Mouse (Mus musculus): ENCODE measurements around the gene Plekhd1. TPM values are rescaled to one million over a fixed set of nuclear protein-coding genes. Genes with fewer than 3 reads are reported as not detected.
A peak's percentile ranks its signal among the peaks of the same experiment; 100 is the strongest.

Gene Plekhd1
- polyA plus RNA-seq, 1 experiment from 2014 or later, result 0.83 TPM

- Histone ChIP-seq H3K9me3 (replicated peaks) (no peaks in the 10 kb centered on the region), H3K36me3 (no peaks in the 10 kb centered on the region), H3K4me3 (no peak overlapping the region), H3K27ac (replicated peaks) (no peak overlapping the region), H3K27me3 (ENCODE audit: low read depth, poor library complexity, severe bottlenecking) (no peaks in the 10 kb centered on the region), H3K4me1 (peaks cover 5% of the 10 kb centered on the region; the same call in 1 of the 2 replicates)
- no peak for DNase-seq (ENCODE audit: low spot score)
- 78% methylated on average over 6 of the region's 6 CpGs for WGBS
These were observed 14.7 kb downstream of the Plekhd1 start for GRCm38 (mm10) chr12:80706915-80707604.

GRCm38 (mm10) chr12:80715915-80716314 lies 23.5 kb downstream of the Plekhd1 start:
- H3K27me3 ChIP-seq (ENCODE audit: low read depth, poor library complexity, severe bottlenecking), result peaks cover 7% of the 10 kb centered on the region
- no peak for DNase-seq (ENCODE audit: low spot score)
- H3K4me1 ChIP-seq, result peaks cover 20% of the 10 kb centered on the region
- H3K9me3 ChIP-seq (replicated peaks), result no peaks in the 10 kb centered on the region
- WGBS, result 84% methylated on average over 6 of the region's 6 CpGs
- H3K4me3 ChIP-seq, result no peak overlapping the region
- no peak overlapping the region for H3K27ac ChIP-seq (replicated peaks)
- no peaks in the 10 kb centered on the region for H3K36me3 ChIP-seq

- Histone ChIP-seq H3K27me3 (ENCODE audit: low read depth, poor library complexity, severe bottlenecking) (peaks cover 7% of the 10 kb centered on the region), H3K4me3 (no peak overlapping the region), H3K27ac (replicated peaks) (no peak overlapping the region), H3K4me1 (peaks cover 22% of the 10 kb centered on the region), H3K36me3 (no peaks in the 10 kb centered on the region), H3K9me3 (replicated peaks) (no peaks in the 10 kb centered on the region)
- WGBS, result 75% methylated on average over 2 of the region's 2 CpGs
- no peak for DNase-seq (ENCODE audit: low spot score)
These were observed 26.8 kb downstream of the Plekhd1 start for GRCm38 (mm10) chr12:80719141-80719540.

GRCm38 (mm10) chr12:80720507-80720906 lies 28.1 kb downstream of the Plekhd1 start:
- Histone ChIP-seq H3K4me1 (peaks cover 17% of the 10 kb centered on the region), H3K27ac (replicated peaks) (no peak overlapping the region), H3K4me3 (no peak overlapping the region), H3K9me3 (replicated peaks) (no peaks in the 10 kb centered on the region), H3K36me3 (no peaks in the 10 kb centered on the region), H3K27me3 (ENCODE audit: low read depth, poor library complexity, severe bottlenecking) (peaks cover 5% of the 10 kb centered on the region)
- peak; percentile 26 for DNase-seq (ENCODE audit: low spot score)
- WGBS, result 47% methylated on average over 12 of the region's 12 CpGs

GRCm38 (mm10) chr12:80721458-80721857 lies 29.1 kb downstream of the Plekhd1 start:
- Histone ChIP-seq H3K4me1 (peaks cover 17% of the 10 kb centered on the region), H3K4me3 (no peak overlapping the region), H3K9me3 (replicated peaks) (no peaks in the 10 kb centered on the region), H3K27me3 (ENCODE audit: low read depth, poor library complexity, severe bottlenecking) (peaks cover 4% of the 10 kb centered on the region; the same call in 1 of the 2 replicates), H3K27ac (replicated peaks) (no peak overlapping the region), H3K36me3 (no peaks in the 10 kb centered on the region)
- no peak for DNase-seq (ENCODE audit: low spot score)
- WGBS, result 77% methylated on average over 15 of the region's 15 CpGs

GRCm38 (mm10) chr12:80724853-80725559 lies 32.6 kb downstream of the Plekhd1 start:
- Histone ChIP-seq H3K4me1 (peaks cover 10% of the 10 kb centered on the region), H3K27ac (replicated peaks) (no peak overlapping the region), H3K36me3 (no peaks in the 10 kb centered on the region), H3K27me3 (ENCODE audit: low read depth, poor library complexity, severe bottlenecking) (0 out of 2 replicates have a peak, but pooled peaks cover 6% of the 10 kb centered on the region), H3K4me3 (no peak overlapping the region), H3K9me3 (replicated peaks) (no peaks in the 10 kb centered on the region)
- peak; percentile 77 for DNase-seq (ENCODE audit: low spot score)
- 38% methylated on average over 10 of the region's 10 CpGs for WGBS

- no peak for DNase-seq (ENCODE audit: low spot score)
- Histone ChIP-seq H3K27ac (replicated peaks) (no peak overlapping the region), H3K4me1 (peaks cover 2% of the 10 kb centered on the region; the same call in 1 of the 2 replicates), H3K4me3 (no peak overlapping the region), H3K36me3 (no peaks in the 10 kb centered on the region), H3K9me3 (replicated peaks) (no peaks in the 10 kb centered on the region), H3K27me3 (ENCODE audit: low read depth, poor library complexity, severe bottlenecking) (0 out of 2 replicates have a peak, but pooled peaks cover 6% of the 10 kb centered on the region)
- WGBS, result 45% methylated on average over 1 of the region's 1 CpGs
These were observed 35.8 kb downstream of the Plekhd1 start for GRCm38 (mm10) chr12:80728207-80728606.

GRCm38 (mm10) chr12:80728814-80729213 lies 36.4 kb downstream of the Plekhd1 start:
- Histone ChIP-seq H3K27ac (replicated peaks) (no peak overlapping the region), H3K9me3 (replicated peaks) (no peaks in the 10 kb centered on the region), H3K27me3 (ENCODE audit: low read depth, poor library complexity, severe bottlenecking) (0 out of 2 replicates have a peak, but pooled peaks cover 6% of the 10 kb centered on the region), H3K36me3 (no peaks in the 10 kb centered on the region), H3K4me1 (peaks cover 2% of the 10 kb centered on the region; the same call in 1 of the 2 replicates), H3K4me3 (no peak overlapping the region)
- no peak for DNase-seq (ENCODE audit: low spot score)
- WGBS, result 58% methylated on average over 2 of the region's 2 CpGs

- peaks cover 9% of the 10 kb centered on the region for H3K4me1 ChIP-seq
- H3K9me3 ChIP-seq (replicated peaks), result no peaks in the 10 kb centered on the region
- DNase-seq (ENCODE audit: low spot score), result no peak
- WGBS, result 87% methylated on average over 12 of the region's 12 CpGs
- H3K4me3 ChIP-seq, result no peak overlapping the region
- no peak overlapping the region for H3K27ac ChIP-seq (replicated peaks)
- H3K27me3 ChIP-seq (ENCODE audit: low read depth, poor library complexity, severe bottlenecking), result 0 out of 2 replicates have a peak, but pooled peaks cover 6% of the 10 kb centered on the region
- H3K36me3 ChIP-seq, result no peaks in the 10 kb centered on the region
These were observed 37.6 kb downstream of the Plekhd1 start for GRCm38 (mm10) chr12:80729758-80730530.

- 7% methylated on average over 9 of the region's 9 CpGs for WGBS
- H3K9me3 ChIP-seq (replicated peaks), result no peaks in the 10 kb centered on the region
- peak overlapping the region; percentile 50 for H3K27ac ChIP-seq (replicated peaks)
- peak; percentile 85 for DNase-seq (ENCODE audit: low spot score)
- peaks cover 15% of the 10 kb centered on the region for H3K4me1 ChIP-seq
- H3K4me3 ChIP-seq, result 0 out of 2 replicates have a peak overlapping the region, but pooled peaks have one; percentile 11
- no peaks in the 10 kb centered on the region for H3K36me3 ChIP-seq
- 0 out of 2 replicates have a peak, but pooled peaks cover 6% of the 10 kb centered on the region for H3K27me3 ChIP-seq (ENCODE audit: low read depth, poor library complexity, severe bottlenecking)
These were observed 38.2 kb downstream of the Plekhd1 start for GRCm38 (mm10) chr12:80730567-80730966.

GRCm38 (mm10) chr12:80734526-80735470 lies 42.4 kb downstream of the Plekhd1 start:
- H3K36me3 ChIP-seq, result no peaks in the 10 kb centered on the region
- WGBS, result 67% methylated on average over 13 of the region's 13 CpGs
- H3K27me3 ChIP-seq (ENCODE audit: low read depth, poor library complexity, severe bottlenecking), result peaks cover 7% of the 10 kb centered on the region; the same call in 1 of the 2 replicates
- H3K4me1 ChIP-seq, result peaks cover 36% of the 10 kb centered on the region
- H3K9me3 ChIP-seq (replicated peaks), result no peaks in the 10 kb centered on the region
- peak overlapping the region; percentile 83 for H3K27ac ChIP-seq (replicated peaks)
- H3K4me3 ChIP-seq, result no peak overlapping the region
- no peak for DNase-seq (ENCODE audit: low spot score)

Measured in midbrain, embryonic 10.5 days (tissue).